18 mouse cellular contexts compared by ENCODE assay signal in the genomic region with DNA sequence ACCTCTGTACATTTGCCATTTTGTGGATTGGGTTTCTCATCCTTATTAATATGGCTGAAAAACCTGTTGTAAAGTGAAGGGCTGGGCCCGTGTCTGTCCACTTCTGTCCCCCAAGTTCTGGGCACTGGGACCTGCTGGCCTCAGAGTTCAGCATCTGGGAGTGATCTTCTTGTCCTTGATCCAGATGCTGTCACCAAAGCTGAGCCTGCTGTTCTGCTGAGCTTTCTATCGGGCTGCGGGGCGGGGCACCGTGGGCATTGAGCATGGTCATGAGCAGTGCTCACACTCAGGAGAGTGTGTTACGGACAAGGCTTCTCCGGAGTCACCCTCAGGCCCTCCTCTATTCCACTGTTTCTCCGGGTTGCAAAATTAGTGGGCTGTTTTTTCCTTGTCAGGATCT. TPM values are rescaled to one million over a fixed set of nuclear protein-coding genes. Genes with fewer than 3 reads are reported as not detected.
"Had no signal": no experiment of that assay in that cellular context is flagged by ENCODE, and none has a peak within 500 bp of the region (broad histone marks: within the 10 kb centered on the region; RNA-seq: fewer than 3 reads in every experiment).

No protein-coding gene starts in this region.

- H3K27ac ChIP-seq: midbrain, embryonic 13.5 days; midbrain, embryonic 15.5 days; neural tube, embryonic 12.5 days; stomach, embryonic 15.5 days; stomach, postnatal 0 days had no signal

- DNase-seq: lung, adult 18-20 months; lung, embryonic 14.5 days; lung, postnatal 10 days; lung, postnatal 4 days; right cerebral cortex, postnatal 14 days; thymus, adult 2 months; thymus, postnatal 25 days; thymus, postnatal 4 days had no signal

- H3K27me3 ChIP-seq: stomach, embryonic 15.5 days had no signal

- H3K36me3 ChIP-seq: midbrain, embryonic 13.5 days; midbrain, embryonic 15.5 days; neural tube, embryonic 12.5 days; stomach, embryonic 15.5 days had no signal

- H3K9me3 ChIP-seq: midbrain, embryonic 13.5 days; midbrain, embryonic 15.5 days; neural tube, embryonic 12.5 days; stomach, embryonic 15.5 days had no signal

- H3K4me3 ChIP-seq: midbrain, embryonic 13.5 days; midbrain, embryonic 15.5 days; neural tube, embryonic 12.5 days; stomach, embryonic 15.5 days had no signal

- H3K4me2 ChIP-seq: lung, embryonic 14.5 days; midbrain, embryonic 11.5 days; midbrain, embryonic 13.5 days; midbrain, embryonic 15.5 days; neural tube, embryonic 12.5 days; stomach, embryonic 15.5 days had no signal

- ATAC-seq: midbrain, embryonic 13.5 days; midbrain, embryonic 15.5 days had no signal

- H3K9ac ChIP-seq: lung, embryonic 14.5 days; midbrain, embryonic 13.5 days; midbrain, embryonic 15.5 days; neural tube, embryonic 12.5 days; stomach, embryonic 15.5 days had no signal

RNA-seq across cellular contexts. Expression of a gene that starts 30.9 kb away (rescaled TPM):
- total RNA-seq: megakaryocyte, adult 5-6 weeks; monocyte, adult 5-6 weeks had no signal
- polyA plus RNA-seq: midbrain, embryonic 11.5 days; midbrain, embryonic 15.5 days; neural tube, embryonic 14.5 days had no signal

RNA-seq across cellular contexts. Expression of a gene that starts 53.6 kb away (rescaled TPM):
- total RNA-seq: neutrophil, adult 5-6 weeks had no signal
- polyA plus RNA-seq: neural tube, embryonic 14.5 days had no signal
